Mouse (Mus musculus): ENCODE measurements at regions not wholly inside any gene's neighbourhood (a gene's known extent, or its start where the extent isn't known, plus 50 kb on each side); places are given as distances from the start of the nearest gene placed in this dataset.

DNA sequence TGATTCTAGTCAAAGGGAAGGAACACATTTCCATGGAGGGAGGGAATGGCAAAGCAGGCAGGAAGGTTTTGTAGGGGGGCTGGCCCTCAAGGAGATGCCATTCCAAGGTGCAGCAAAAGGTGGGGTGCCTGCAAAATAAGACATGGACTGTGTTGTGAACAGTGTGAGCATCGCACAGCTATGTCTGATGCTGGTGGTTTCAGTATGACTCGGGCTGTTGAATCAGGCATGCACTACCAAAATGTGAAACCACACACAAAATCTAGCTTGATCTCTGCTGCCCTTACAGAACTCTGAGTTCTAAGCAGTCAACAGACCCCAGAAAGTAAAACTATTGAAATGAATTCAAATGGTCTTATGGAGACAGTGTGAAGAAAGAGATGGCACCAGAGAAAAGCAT is 339.7 kb downstream of the Zfp619 start:
- H3K4me1 ChIP-seq (ENCODE audit: control insufficient read depth, insufficient read depth, low read length): no peaks in the 10 kb centered on the region
- TF ChIP-seq POLR2A (IDR thresholded peaks at IDR 0.05; ENCODE audit: extremely low read depth, insufficient read depth, low read length) (no peak), CTCF (IDR thresholded peaks at IDR 0.05; ENCODE audit: extremely low read depth, insufficient read depth, low read length) (no peak)
- H3K27ac ChIP-seq (ENCODE audit: insufficient read depth, low read length): no peak overlapping the region
- no peak overlapping the region for H3K4me3 ChIP-seq (ENCODE audit: insufficient read depth, low read length)

DNA sequence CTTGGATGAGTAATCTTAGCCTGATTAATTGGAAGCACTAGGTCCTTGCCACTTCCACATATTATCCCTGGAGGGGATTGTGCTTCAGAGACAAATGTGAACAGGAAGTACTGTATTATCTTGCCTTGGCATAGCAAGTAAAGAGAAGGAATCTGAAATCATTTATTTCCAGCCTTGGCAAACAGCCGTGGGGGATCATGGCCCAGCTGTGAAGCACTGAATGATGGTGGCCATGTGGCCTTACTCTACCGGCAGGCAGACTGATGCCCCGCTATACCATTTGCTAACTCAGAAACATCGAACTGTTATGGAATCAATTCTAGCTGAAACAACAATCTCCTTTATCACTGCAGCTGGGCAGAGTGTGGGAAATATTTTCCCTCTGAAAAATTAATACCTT is 345.3 kb downstream of the Zfp619 start:
- no peak overlapping the region for H3K27ac ChIP-seq (ENCODE audit: insufficient read depth, low read length)
- H3K4me1 ChIP-seq (ENCODE audit: control insufficient read depth, insufficient read depth, low read length): no peaks in the 10 kb centered on the region
- no peak for TF ChIP-seq POLR2A (IDR thresholded peaks at IDR 0.05; ENCODE audit: extremely low read depth, insufficient read depth, low read length)
- H3K4me3 ChIP-seq (ENCODE audit: insufficient read depth, low read length): no peak overlapping the region

DNA sequence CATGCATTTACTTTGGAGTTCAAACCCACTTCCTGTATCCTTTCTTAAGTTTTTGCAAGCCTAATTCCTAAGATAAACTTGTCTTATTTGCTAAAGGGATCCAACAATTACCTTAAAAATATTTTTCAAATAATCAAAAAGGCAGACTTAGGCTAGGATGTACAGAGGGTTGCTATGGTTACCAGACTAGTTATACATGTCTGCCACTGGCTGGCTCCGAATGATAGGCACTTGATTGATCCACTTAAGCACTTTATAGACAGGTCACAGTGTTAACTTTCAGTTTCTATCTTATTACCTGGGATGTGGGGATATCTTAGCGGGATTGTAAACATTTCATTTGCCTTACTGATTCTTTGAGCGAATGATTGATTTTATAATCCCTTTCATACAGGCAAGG is 346.6 kb downstream of the Zfp619 start:
- no peaks in the 10 kb centered on the region for H3K4me1 ChIP-seq (ENCODE audit: control insufficient read depth, insufficient read depth, low read length)
- TF ChIP-seq POLR2A (IDR thresholded peaks at IDR 0.05; ENCODE audit: extremely low read depth, insufficient read depth, low read length) (no peak), CTCF (IDR thresholded peaks at IDR 0.05; ENCODE audit: extremely low read depth, insufficient read depth, low read length) (no peak)
- no peak overlapping the region for H3K27ac ChIP-seq (ENCODE audit: insufficient read depth, low read length)
- H3K4me3 ChIP-seq (ENCODE audit: insufficient read depth, low read length): no peak overlapping the region

DNA sequence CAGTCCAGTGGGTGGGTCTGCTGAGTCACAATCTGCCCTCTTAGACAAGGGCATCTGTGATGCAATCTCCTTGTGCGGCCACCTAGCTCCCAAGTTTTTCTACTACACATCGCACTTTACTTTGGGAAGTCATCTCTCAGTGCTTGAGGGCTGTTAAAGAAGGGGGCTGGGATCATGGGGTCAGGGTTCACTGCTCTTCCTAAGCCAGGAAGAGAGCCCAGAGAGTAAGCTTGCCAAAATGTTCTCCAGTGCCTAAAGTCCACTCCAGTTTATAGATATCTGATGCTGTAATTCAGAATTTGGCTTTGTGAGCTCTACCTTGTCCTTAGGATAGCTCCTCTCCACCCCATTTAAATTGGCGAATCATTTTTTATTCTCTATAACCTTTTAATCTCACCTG is 347.2 kb downstream of the Zfp619 start:
- no peak for TF ChIP-seq POLR2A (IDR thresholded peaks at IDR 0.05; ENCODE audit: extremely low read depth, insufficient read depth, low read length)
- TF ChIP-seq CTCF (IDR thresholded peaks at IDR 0.05; ENCODE audit: extremely low read depth, insufficient read depth, low read length): no peak
- H3K4me3 ChIP-seq (ENCODE audit: insufficient read depth, low read length): no peak overlapping the region
- H3K4me1 ChIP-seq (ENCODE audit: control insufficient read depth, insufficient read depth, low read length): no peaks in the 10 kb centered on the region
- H3K27ac ChIP-seq (ENCODE audit: insufficient read depth, low read length): no peak overlapping the region

DNA sequence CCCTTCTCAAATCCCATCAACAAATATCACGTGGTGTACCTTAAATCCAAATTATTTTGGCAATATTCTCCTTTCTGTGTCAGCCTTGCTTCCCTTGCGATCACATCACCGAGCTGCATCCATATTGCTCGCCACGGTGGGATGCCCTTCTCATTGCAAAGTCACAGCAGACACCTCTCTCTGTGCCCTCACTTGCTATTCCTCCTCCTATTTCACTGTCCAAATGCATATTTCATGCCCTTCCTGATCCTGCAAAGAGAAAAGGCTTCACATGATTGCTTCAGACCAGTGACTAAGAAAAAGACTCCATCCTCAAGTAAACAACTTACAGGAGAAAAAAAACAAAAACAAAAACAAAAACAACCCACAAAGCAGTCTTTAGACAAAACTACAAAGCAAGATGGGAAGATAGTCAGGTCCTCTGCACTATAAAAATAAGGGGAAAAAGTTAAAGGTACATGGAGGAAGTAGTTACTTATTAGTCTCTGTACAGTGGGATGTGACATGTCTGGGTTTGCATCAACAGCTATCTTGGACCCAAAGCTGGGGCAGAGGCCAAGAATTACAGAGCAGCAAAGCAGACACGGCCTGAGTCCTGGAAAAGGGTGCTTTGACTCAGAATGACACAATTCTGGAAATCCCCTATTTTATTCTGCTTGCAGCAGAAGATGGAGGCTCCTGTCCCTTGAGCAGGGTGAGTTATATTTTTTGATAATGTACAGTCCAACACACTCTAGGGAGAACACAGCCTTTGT is 349.3 kb downstream of the Zfp619 start:
- no peak overlapping the region; the same call in 1 of the 2 replicates for H3K27ac ChIP-seq (ENCODE audit: insufficient read depth, low read length)
- H3K4me1 ChIP-seq (ENCODE audit: control insufficient read depth, insufficient read depth, low read length): no peaks in the 10 kb centered on the region
- no peak for TF ChIP-seq POLR2A (IDR thresholded peaks at IDR 0.05; ENCODE audit: extremely low read depth, insufficient read depth, low read length)
- no peak for TF ChIP-seq CTCF (IDR thresholded peaks at IDR 0.05; ENCODE audit: extremely low read depth, insufficient read depth, low read length)
- H3K4me3 ChIP-seq (ENCODE audit: insufficient read depth, low read length): no peak overlapping the region

DNA sequence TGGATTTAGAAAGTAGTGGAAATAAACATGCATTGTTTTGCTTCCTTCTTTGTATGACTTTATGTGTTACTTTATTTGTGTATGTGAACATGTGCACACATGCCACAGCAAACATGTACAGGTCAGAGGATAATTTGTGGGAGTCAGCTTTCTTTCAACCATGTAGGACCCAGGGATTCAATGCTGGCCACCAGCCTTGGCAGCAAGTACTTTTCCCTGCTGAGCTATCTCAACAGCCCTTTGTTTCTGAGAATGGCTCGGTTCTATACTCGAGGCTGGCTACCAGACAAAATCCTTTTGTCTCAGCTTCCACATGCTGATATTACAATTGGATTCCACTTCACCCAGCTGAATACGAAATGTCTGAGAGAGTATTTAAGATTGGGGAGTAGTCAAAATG is 349.9 kb downstream of the Zfp619 start:
- H3K4me3 ChIP-seq (ENCODE audit: insufficient read depth, low read length): no peak overlapping the region
- no peak overlapping the region for H3K27ac ChIP-seq (ENCODE audit: insufficient read depth, low read length)
- TF ChIP-seq POLR2A (IDR thresholded peaks at IDR 0.05; ENCODE audit: extremely low read depth, insufficient read depth, low read length) (no peak), CTCF (IDR thresholded peaks at IDR 0.05; ENCODE audit: extremely low read depth, insufficient read depth, low read length) (no peak)
- no peaks in the 10 kb centered on the region for H3K4me1 ChIP-seq (ENCODE audit: control insufficient read depth, insufficient read depth, low read length)

DNA sequence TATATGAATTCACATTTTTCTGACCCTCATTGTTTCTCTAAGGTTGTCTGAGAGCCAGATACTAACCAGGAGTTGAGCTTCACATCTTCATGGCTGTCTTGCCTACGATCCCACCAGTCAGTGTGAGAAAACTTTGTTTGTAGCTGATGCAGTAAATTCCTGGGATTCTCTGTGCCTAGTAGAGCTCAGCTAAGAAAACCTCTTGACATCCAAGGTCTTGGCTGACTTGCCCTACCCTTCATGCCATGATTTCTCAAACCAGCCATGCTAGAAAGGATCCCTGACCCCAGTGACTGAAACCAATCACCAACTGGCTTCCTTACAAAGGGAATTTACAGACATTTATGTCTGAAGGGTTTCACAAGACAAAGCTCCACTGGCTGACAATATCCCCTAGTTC is 364.5 kb downstream of the Zfp619 start:
- Histone ChIP-seq H3K4me3 (ENCODE audit: insufficient read depth, low read length) (no peak overlapping the region), H3K27ac (ENCODE audit: insufficient read depth, low read length) (no peak overlapping the region), H3K4me1 (ENCODE audit: control insufficient read depth, insufficient read depth, low read length) (no peaks in the 10 kb centered on the region)
- TF ChIP-seq CTCF (IDR thresholded peaks at IDR 0.05; ENCODE audit: extremely low read depth, insufficient read depth, low read length): no peak
- TF ChIP-seq POLR2A (IDR thresholded peaks at IDR 0.05; ENCODE audit: extremely low read depth, insufficient read depth, low read length): no peak

DNA sequence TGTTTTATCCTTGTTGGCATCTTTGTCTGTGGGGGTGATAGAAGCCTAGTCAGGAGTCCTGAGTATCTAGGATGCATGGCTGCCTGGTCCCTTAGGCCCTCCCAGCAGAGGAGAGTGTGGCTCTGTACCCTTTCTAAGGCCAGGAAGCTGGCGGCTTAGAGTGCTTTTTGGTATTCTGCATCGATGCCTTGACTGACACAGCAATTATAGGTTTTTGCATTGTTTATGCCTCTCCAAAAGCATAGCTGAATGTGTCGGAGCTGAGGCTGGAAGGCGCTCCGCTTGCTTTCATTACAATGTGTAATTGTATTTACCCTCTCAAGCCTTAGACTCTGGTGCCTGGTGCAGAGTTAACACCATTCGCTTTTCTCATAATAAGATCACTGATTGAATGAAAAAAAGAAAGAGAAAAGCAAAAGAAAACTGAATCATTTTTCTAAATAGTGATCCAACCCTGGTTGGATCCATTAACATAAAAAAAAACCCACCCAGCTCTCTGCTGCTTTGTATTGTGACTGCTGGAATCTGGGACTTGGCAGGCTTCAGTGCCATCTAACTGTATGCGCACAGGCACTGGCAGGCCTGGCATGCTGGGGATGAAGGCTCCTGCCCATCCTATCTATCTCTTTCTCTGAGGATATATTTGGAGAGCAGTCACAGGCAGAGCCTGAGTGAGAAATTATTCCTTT is 376.8 kb downstream of the Zfp619 start:
- peak overlapping the region; percentile 87; the same call in 1 of the 2 replicates for H3K27ac ChIP-seq (ENCODE audit: insufficient read depth, low read length)
- TF ChIP-seq CTCF (IDR thresholded peaks at IDR 0.05; ENCODE audit: extremely low read depth, insufficient read depth, low read length): no peak
- no peak for TF ChIP-seq POLR2A (IDR thresholded peaks at IDR 0.05; ENCODE audit: extremely low read depth, insufficient read depth, low read length)
- H3K4me3 ChIP-seq (ENCODE audit: insufficient read depth, low read length): no peak overlapping the region
- H3K4me1 ChIP-seq (ENCODE audit: control insufficient read depth, insufficient read depth, low read length): peaks cover 5% of the 10 kb centered on the region

DNA sequence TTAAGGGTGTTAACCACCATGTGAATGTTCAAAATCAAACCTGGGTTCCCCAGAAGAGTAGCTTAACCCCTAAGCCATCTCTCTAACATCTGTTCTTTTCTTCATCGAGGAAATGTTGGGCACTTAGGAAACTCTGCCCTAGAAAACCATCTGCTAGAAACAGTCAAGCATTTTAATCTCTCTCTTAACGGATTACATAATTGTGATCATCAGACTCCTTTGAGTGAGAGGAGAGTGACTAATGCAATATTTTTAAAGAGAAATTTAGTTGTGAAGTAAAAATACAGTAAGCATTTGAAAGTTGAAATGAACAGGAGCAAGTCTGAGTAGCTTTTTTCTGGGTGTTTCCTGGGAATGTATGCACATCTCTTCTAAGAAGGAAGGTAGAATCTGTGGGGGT is 379.4 kb downstream of the Zfp619 start:
- no peak overlapping the region for H3K27ac ChIP-seq (ENCODE audit: insufficient read depth, low read length)
- H3K4me1 ChIP-seq (ENCODE audit: control insufficient read depth, insufficient read depth, low read length): peaks cover 5% of the 10 kb centered on the region
- H3K4me3 ChIP-seq (ENCODE audit: insufficient read depth, low read length): no peak overlapping the region
- no peak for TF ChIP-seq CTCF (IDR thresholded peaks at IDR 0.05; ENCODE audit: extremely low read depth, insufficient read depth, low read length)
- no peak for TF ChIP-seq POLR2A (IDR thresholded peaks at IDR 0.05; ENCODE audit: extremely low read depth, insufficient read depth, low read length)

DNA sequence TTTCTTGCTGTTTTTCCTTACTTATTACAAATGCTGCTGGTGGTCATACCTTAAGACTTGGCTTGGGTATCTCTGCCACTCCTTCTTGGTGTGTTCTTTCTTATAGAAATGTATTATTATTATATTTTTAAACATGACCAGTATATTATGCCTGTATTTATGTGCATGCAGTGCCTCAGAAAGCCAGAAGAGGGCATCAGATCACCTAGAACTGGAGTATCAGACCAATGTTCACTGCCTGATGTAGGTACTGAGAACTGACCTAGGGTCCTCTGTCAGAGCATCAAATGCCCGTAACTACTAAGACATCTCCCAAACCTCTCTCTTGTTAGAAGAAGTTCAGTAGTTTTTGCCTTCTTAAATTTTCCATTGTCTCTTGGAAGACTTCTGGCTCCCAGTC is 380.7 kb downstream of the Zfp619 start:
- TF ChIP-seq CTCF (IDR thresholded peaks at IDR 0.05; ENCODE audit: extremely low read depth, insufficient read depth, low read length) (no peak), POLR2A (IDR thresholded peaks at IDR 0.05; ENCODE audit: extremely low read depth, insufficient read depth, low read length) (no peak)
- H3K4me1 ChIP-seq (ENCODE audit: control insufficient read depth, insufficient read depth, low read length): peaks cover 5% of the 10 kb centered on the region
- H3K27ac ChIP-seq (ENCODE audit: insufficient read depth, low read length): no peak overlapping the region
- no peak overlapping the region for H3K4me3 ChIP-seq (ENCODE audit: insufficient read depth, low read length)
